Mouse (Mus musculus) ovary, postnatal 36 days (tissue): ENCODE measurements around the gene Gm45623.

Experiments
- DNase-seq: peaks from one replicate; pipeline ENCODE4 v3.0.0; 2022; ENCODE audit warnings: low spot score, mixed read lengths

Gm45623 gene

GRCm38 (mm10) chr13:56753192-56753951 lies at the start of gene Gm45623:
Gene Gm45623, minus strand, starts transcription at chr13:56753827.
- DNase-seq: no peak

GRCm38 (mm10) chr13:56797459-56797858 lies 43.8 kb upstream of the Gm45623 start:
- no peak for DNase-seq

- DNase-seq: no peak
Measured at GRCm38 (mm10) chr13:56795501-56795900, 41.9 kb upstream of the Gm45623 start.

- no peak for DNase-seq
Measured at GRCm38 (mm10) chr13:56794441-56794840, 40.8 kb upstream of the Gm45623 start.

- no peak for DNase-seq
Measured at GRCm38 (mm10) chr13:56792844-56793243, 39.2 kb upstream of the Gm45623 start.

GRCm38 (mm10) chr13:56790683-56791082 lies 37.1 kb upstream of the Gm45623 start:
- DNase-seq: no peak

GRCm38 (mm10) chr13:56782621-56783020 lies 29.0 kb upstream of the Gm45623 start:
- DNase-seq: no peak

- no peak for DNase-seq
Measured at GRCm38 (mm10) chr13:56781697-56782096, 28.1 kb upstream of the Gm45623 start.

- no peak for DNase-seq
Measured at GRCm38 (mm10) chr13:56780746-56781469, 27.3 kb upstream of the Gm45623 start.

GRCm38 (mm10) chr13:56774304-56774703 lies 20.7 kb upstream of the Gm45623 start:
- no peak for DNase-seq

GRCm38 (mm10) chr13:56773262-56773870 lies 19.7 kb upstream of the Gm45623 start:
- no peak for DNase-seq

- no peak for DNase-seq
Measured at GRCm38 (mm10) chr13:56772592-56772991, 19.0 kb upstream of the Gm45623 start.

GRCm38 (mm10) chr13:56770786-56771185 lies 17.2 kb upstream of the Gm45623 start:
- no peak for DNase-seq

GRCm38 (mm10) chr13:56770136-56770578 lies 16.5 kb upstream of the Gm45623 start:
- no peak for DNase-seq

GRCm38 (mm10) chr13:56769431-56769830 lies 15.8 kb upstream of the Gm45623 start:
- no peak for DNase-seq

GRCm38 (mm10) chr13:56766211-56766610 lies 12.6 kb upstream of the Gm45623 start:
- no peak for DNase-seq

GRCm38 (mm10) chr13:56765284-56766032 lies 11.8 kb upstream of the Gm45623 start:
- no peak for DNase-seq

- no peak for DNase-seq
Measured at GRCm38 (mm10) chr13:56762446-56763229, 9.0 kb upstream of the Gm45623 start.

- DNase-seq: peak; percentile 77
Measured at GRCm38 (mm10) chr13:56758492-56758891, 4.9 kb upstream of the Gm45623 start.

- DNase-seq: no peak
Measured at GRCm38 (mm10) chr13:56757201-56757600, 3.6 kb upstream of the Gm45623 start.

GRCm38 (mm10) chr13:56755871-56756270 lies 2.2 kb upstream of the Gm45623 start:
- peak; percentile 40 for DNase-seq
